Mouse (Mus musculus) embryonic facial prominence, embryonic 10.5 days (tissue): ENCODE measurements around the gene Sys1. TPM values are rescaled to one million over a fixed set of nuclear protein-coding genes. Genes with fewer than 3 reads are reported as not detected.

Experiments
- DNase-seq: peaks from one replicate; pipeline ENCODE4 v3.0.0-alpha.2; 2017; ENCODE audit warnings: low spot score
- H3K27ac ChIP-seq: fragments of 300-500 bp; sonication (generic); replicated peaks from 2 replicates; pipeline ENCODE4 v1.5.1; 2016; ENCODE audit warnings: mild to moderate bottlenecking
- H3K27me3 ChIP-seq: fragments of 300-500 bp; sonication (generic); replicated peaks from 2 replicates; pipeline ENCODE4 v1.6.1; 2016; ENCODE audit warnings: low read depth, mild to moderate bottlenecking; ENCODE audit not compliant: poor library complexity, severe bottlenecking
- H3K36me3 ChIP-seq: fragments of 300-500 bp; sonication (generic); replicated peaks from 2 replicates; pipeline ENCODE4 v1.6.1; 2016; ENCODE audit warnings: mild to moderate bottlenecking, moderate library complexity
- H3K4me1 ChIP-seq: fragments of 300-500 bp; sonication (generic); 2 replicates; pipeline ENCODE4 v1.6.1; 2016
- H3K4me3 ChIP-seq: fragments of 300-500 bp; sonication (generic); 2 replicates; pipeline ENCODE4 v1.5.1; 2016; ENCODE audit warnings: mild to moderate bottlenecking, moderate library complexity
- H3K9me3 ChIP-seq: fragments of 300-500 bp; sonication (generic); 2 replicates; pipeline ENCODE4 v1.6.1; 2016; ENCODE audit warnings: mild to moderate bottlenecking
- WGBS: fragments of 180-500 bp; shearing (Covaris S2); methylation state at CpG from one replicate; pipeline ENCODE4 v1.1.7; 2016; 5-methylcytosine and 5-hydroxymethylcytosine counted together
- polyA plus RNA-seq: library from polyadenylated mRNA; unstranded; fragments of >200 nt; fragmentation: Nextera tagmentation; extraction: Ambion mirVana; gene quantifications from 2 replicates; pipeline ENCODE4 v1.2.1, GENCODE M21; 2016

Sys1 gene
- polyA plus RNA-seq, 1 experiment from 2014 or later, result 52.5 TPM

DNA sequence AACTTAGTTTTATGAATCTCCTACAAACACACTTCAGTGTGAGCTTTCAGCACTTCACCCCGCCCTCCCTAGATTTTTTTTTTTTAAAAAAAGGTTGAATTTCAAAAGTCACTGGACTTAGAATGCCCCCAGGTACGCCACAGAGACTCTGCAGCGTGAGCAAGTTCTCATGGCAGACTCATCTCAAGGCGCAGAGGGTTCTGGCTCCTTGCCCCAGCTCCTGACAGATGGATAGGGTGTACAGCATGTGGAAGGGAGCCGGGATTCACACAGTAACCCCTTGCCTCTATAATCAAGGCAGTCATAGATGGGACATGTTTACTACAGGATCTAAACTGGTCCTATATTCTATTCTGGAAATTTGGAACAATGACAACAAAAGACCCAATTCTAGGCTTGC, 31.4 kb upstream of the Sys1 start:
- Histone ChIP-seq H3K27ac (no peak overlapping the region), H3K9me3 (no peaks in the 10 kb centered on the region), H3K4me1 (peaks cover 25% of the 10 kb centered on the region), H3K4me3 (no peak overlapping the region), H3K36me3 (peaks cover 35% of the 10 kb centered on the region), H3K27me3 (peaks cover 33% of the 10 kb centered on the region)
- DNase-seq, result no peak
- WGBS, result 89% methylated on average over 5 of the region's 5 CpGs

DNA sequence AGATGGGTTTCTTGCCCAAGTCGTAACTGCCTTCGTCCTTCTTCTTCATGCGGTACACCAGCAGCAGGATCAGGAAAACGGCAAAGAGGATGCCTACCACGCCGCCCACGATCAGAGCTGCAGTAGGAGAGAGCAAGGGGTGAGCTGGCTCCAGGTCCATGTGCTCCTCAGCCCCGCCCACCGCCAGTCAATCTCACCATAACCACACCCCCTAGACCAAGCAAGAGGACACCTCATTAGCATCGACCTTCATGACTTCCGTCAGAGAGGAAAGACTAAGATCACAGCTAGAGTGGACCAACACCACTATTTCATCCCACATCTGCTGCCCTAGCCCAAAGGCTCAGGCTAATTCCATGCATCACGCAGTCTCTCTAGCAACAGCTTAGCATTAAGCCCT, 30.6 kb upstream of the Sys1 start:
- WGBS, result 28% methylated on average over 12 of the region's 12 CpGs
- Histone ChIP-seq H3K27me3 (peaks cover 40% of the 10 kb centered on the region), H3K9me3 (no peaks in the 10 kb centered on the region), H3K4me1 (peaks cover 32% of the 10 kb centered on the region), H3K4me3 (0 out of 2 replicates have a peak overlapping the region, but pooled peaks have one; percentile 25), H3K27ac (0 out of 2 replicates have a peak overlapping the region, but pooled peaks have one; percentile 12), H3K36me3 (peaks cover 35% of the 10 kb centered on the region)
- no peak for DNase-seq

DNA sequence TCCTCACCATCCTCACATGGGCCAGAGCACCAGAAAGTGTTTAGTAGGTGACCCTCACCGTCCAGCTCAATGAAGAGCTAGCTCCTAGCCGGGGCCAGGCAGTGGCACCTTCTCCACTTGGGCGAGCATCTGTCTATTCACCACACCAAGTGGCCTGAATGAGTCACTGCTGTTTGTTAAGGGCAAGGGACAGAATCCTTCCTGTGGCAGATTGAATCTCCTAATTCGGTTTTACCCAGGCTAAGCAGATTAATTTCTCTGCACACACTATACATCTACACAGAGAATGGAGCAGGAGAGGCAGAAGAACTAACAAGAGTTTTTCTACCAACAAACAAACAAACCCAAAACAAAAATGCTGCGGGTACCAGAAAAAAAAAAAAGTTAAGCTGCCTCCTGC, 29.8 kb upstream of the Sys1 start:
- H3K27ac ChIP-seq, result no peak overlapping the region
- H3K27me3 ChIP-seq, result peaks cover 41% of the 10 kb centered on the region
- H3K36me3 ChIP-seq, result peaks cover 35% of the 10 kb centered on the region
- peaks cover 40% of the 10 kb centered on the region for H3K4me1 ChIP-seq
- DNase-seq, result no peak
- H3K9me3 ChIP-seq, result no peaks in the 10 kb centered on the region
- WGBS, result 89% methylated on average over 5 of the region's 5 CpGs
- no peak overlapping the region for H3K4me3 ChIP-seq

GRCm38 (mm10) chr2:164428451-164428850, 28.3 kb upstream of the Sys1 start:
- Histone ChIP-seq H3K27me3 (peaks cover 51% of the 10 kb centered on the region), H3K9me3 (no peaks in the 10 kb centered on the region), H3K4me3 (no peak overlapping the region), H3K4me1 (peaks cover 55% of the 10 kb centered on the region), H3K27ac (no peak overlapping the region), H3K36me3 (peaks cover 34% of the 10 kb centered on the region)
- 37% methylated on average over 5 of the region's 5 CpGs for WGBS
- no peak for DNase-seq

DNA sequence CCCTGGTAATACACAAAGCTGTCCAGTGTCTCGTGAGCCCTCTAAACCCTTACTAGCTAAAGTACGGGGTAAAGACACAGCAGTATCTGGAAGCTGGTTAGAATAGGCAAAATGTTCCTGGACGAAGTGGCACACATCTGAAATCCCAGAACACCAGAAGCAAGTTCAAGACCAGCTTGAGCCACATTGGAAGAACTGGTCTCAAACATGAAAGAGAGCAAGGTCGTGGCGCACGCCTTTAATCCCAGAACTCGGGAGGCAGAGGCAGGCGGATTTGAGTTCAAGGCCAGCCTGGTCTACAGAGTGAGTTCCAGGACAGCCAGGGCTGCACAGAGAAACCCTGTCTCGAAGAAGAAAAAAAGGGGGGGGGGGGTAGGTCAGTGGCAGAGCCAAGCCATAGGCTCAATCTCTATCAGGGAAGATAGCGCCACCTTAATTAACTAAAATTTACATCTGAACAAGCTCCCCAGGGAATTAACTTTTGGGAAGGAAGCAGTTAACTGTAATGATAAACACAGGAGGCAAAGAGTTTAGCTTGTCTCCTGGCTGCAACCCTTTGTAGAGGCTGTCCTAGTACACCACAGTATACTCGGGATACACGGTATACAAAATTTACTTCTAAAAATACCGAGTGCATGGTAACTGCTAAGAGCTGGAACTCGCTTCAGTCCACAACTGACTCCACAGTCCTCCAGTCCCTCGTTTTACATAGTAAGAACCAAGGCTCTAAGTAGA, 26.7 kb upstream of the Sys1 start:
- H3K4me3 ChIP-seq, result no peak overlapping the region
- 45% methylated on average over 15 of the region's 15 CpGs for WGBS
- peak overlapping the region; percentile 51; the same call in 1 of the 2 replicates for H3K27ac ChIP-seq
- peaks cover 70% of the 10 kb centered on the region for H3K4me1 ChIP-seq
- no peaks in the 10 kb centered on the region for H3K9me3 ChIP-seq
- DNase-seq, result no peak
- H3K36me3 ChIP-seq, result peaks cover 22% of the 10 kb centered on the region
- peaks cover 57% of the 10 kb centered on the region for H3K27me3 ChIP-seq

GRCm38 (mm10) chr2:164430697-164431096, 26.1 kb upstream of the Sys1 start:
- DNase-seq, result peak; percentile 59
- no peak overlapping the region for H3K4me3 ChIP-seq
- H3K4me1 ChIP-seq, result peaks cover 76% of the 10 kb centered on the region
- H3K36me3 ChIP-seq, result peaks cover 19% of the 10 kb centered on the region
- WGBS, result 11% methylated on average over 7 of the region's 7 CpGs
- H3K9me3 ChIP-seq, result no peaks in the 10 kb centered on the region
- H3K27ac ChIP-seq, result peak overlapping the region; percentile 51
- H3K27me3 ChIP-seq, result peaks cover 57% of the 10 kb centered on the region

- 0 out of 2 replicates have a peak overlapping the region, but pooled peaks have one; percentile 15 for H3K4me3 ChIP-seq
- H3K36me3 ChIP-seq, result peaks cover 14% of the 10 kb centered on the region
- H3K4me1 ChIP-seq, result peaks cover 81% of the 10 kb centered on the region
- no peak for DNase-seq
- WGBS, result 62% methylated on average over 9 of the region's 9 CpGs
- peaks cover 54% of the 10 kb centered on the region for H3K27me3 ChIP-seq
- H3K9me3 ChIP-seq, result no peaks in the 10 kb centered on the region
- peak overlapping the region; percentile 78 for H3K27ac ChIP-seq
Measured at GRCm38 (mm10) chr2:164431676-164432465, 24.9 kb upstream of the Sys1 start.

DNA sequence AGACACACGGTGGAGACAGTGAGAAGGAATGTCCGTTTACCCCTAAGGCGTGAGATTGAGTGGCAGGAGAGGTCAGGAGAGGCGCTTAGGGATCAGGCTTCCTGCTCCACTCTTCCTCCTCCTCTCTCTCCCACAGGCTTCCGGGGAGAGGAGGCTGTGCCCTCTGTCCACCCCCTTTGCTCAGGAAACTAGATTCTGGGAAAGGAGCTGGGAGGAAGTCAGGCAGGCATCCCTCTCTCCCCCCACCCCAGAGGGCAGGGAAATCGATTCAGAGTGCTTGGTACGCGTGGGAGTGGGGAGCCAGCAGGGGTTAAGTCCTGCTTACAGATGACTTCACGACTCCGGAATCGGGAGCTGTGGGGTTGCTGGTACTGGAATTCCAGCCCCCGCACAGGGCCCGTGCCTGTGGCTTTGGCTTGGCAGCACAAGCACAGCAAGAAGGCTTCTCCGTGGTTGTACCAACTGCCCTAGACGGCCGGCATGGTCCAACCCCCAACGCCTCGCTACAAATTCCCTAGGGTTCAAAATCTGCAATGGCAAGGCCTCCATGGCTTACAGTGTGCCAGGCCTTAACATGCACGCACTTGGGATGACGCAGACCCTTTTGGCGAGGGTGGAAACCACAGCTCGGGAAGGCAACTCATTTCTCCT, 24.1 kb upstream of the Sys1 start:
- DNase-seq, result peak; percentile 45

DNA sequence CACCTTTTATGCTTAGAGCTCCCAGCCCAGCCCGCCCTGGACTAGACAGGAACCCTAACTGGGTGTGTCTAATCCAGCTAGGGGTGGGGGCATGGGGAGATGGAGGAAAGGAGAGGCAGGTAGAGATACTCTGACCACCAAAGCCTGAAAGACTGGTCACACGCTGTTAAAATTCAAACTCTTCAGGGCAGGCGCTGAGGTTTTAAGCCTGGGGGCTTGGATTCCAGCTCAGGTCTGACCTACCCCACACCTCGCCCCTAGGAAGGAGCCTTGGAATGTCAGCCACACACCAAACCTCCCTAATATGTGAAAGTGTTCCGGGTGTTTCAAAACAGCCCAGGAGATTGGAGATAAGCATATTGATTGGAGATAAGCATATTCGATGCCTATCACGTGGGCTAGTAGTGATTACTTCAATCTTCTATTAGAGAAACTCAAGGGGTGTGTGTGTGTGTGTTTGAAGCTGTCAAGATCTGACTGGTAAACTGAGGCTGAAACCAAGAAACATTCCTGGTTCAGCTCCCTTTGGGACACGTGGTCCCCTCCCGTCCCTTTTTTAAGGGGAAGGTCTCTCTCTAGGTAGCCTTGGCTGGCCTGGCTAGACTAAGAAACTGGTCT, 23.4 kb upstream of the Sys1 start:
- WGBS, result 71% methylated on average over 9 of the region's 9 CpGs
- Histone ChIP-seq H3K27ac (peak overlapping the region; percentile 78), H3K9me3 (no peaks in the 10 kb centered on the region), H3K4me3 (no peak overlapping the region), H3K4me1 (peaks cover 93% of the 10 kb centered on the region), H3K36me3 (peaks cover 7% of the 10 kb centered on the region), H3K27me3 (peaks cover 44% of the 10 kb centered on the region)
- DNase-seq, result no peak

More for the DNA sequence above, 24.1 kb upstream of the Sys1 start:
- no peaks in the 10 kb centered on the region for H3K9me3 ChIP-seq
- 0 out of 2 replicates have a peak overlapping the region, but pooled peaks have one; percentile 15 for H3K4me3 ChIP-seq
- peak overlapping the region; percentile 78 for H3K27ac ChIP-seq
- H3K27me3 ChIP-seq, result peaks cover 51% of the 10 kb centered on the region
- H3K36me3 ChIP-seq, result peaks cover 14% of the 10 kb centered on the region
- H3K4me1 ChIP-seq, result peaks cover 88% of the 10 kb centered on the region
- WGBS, result 28% methylated on average over 22 of the region's 22 CpGs

DNA sequence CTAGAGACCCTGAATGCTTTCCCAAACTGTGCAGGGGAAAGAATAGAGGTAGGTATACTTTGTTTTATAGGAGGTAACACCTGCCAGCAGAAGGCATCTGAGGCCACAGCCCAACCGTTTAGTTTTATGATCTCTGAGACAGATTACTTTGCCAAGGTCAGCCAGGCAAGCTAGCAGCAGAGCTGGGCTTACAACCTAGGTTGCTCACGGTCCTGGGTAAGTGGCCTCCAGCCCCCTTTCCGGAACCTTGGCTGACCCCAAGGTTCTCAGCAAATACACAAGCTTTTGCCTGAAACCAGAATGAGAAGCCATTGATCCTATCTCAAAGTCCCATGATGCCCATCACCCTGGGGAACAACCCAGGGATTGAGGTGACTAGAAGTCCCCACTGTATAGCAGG, 22.1 kb upstream of the Sys1 start:
- Histone ChIP-seq H3K27ac (0 out of 2 replicates have a peak overlapping the region, but pooled peaks have one; percentile 57), H3K4me3 (no peak overlapping the region), H3K4me1 (peaks cover 85% of the 10 kb centered on the region), H3K36me3 (no peaks in the 10 kb centered on the region), H3K27me3 (peaks cover 32% of the 10 kb centered on the region), H3K9me3 (no peaks in the 10 kb centered on the region)
- whole genome bisulfite sequencing, result 84% methylated on average over 3 of the region's 3 CpGs
- DNase-seq, result no peak

GRCm38 (mm10) chr2:164435216-164436090, 21.3 kb upstream of the Sys1 start:
- 0 out of 2 replicates have a peak overlapping the region, but pooled peaks have one; percentile 29 for H3K4me3 ChIP-seq
- peaks cover 28% of the 10 kb centered on the region for H3K27me3 ChIP-seq
- DNase-seq, result no peak
- H3K9me3 ChIP-seq, result no peaks in the 10 kb centered on the region
- 34% methylated on average over 5 of the region's 5 CpGs for WGBS
- H3K4me1 ChIP-seq, result peaks cover 85% of the 10 kb centered on the region
- H3K36me3 ChIP-seq, result no peaks in the 10 kb centered on the region
- peak overlapping the region; percentile 73 for H3K27ac ChIP-seq
